Mouse (Mus musculus): Measurements from ENCODE around the gene Zfp148. TPM values are rescaled to one million over a fixed set of nuclear protein-coding genes. Genes with fewer than 3 reads are reported as not detected.
A peak's percentile ranks its signal among the peaks of the same experiment; 100 is the strongest.

The Zfp148 gene
- polyA plus RNA-seq, 1 experiment from 2014 or later: 45.2 TPM

GRCm38 (mm10) chr16:33357805-33358204 is 22.8 kb upstream of the Zfp148 start:
- H3K27ac ChIP-seq: no peak overlapping the region
- 0 out of 2 replicates have a peak, but pooled peaks cover 2% of the 10 kb centered on the region for H3K9me3 ChIP-seq
- no peak overlapping the region for H3K4me3 ChIP-seq
- 93% methylated on average over 6 of the region's 6 CpGs for WGBS
- no peaks in the 10 kb centered on the region for H3K36me3 ChIP-seq (replicated peaks)
- DNase-seq (ENCODE audit: extremely low spot score, low spot score): no peak
- H3K4me1 ChIP-seq: peaks cover 5% of the 10 kb centered on the region
- no peaks in the 10 kb centered on the region for H3K27me3 ChIP-seq (ENCODE audit: poor library complexity, severe bottlenecking)

- H3K9me3 ChIP-seq: 0 out of 2 replicates have a peak, but pooled peaks cover 2% of the 10 kb centered on the region
- DNase-seq (ENCODE audit: extremely low spot score, low spot score): no peak
- H3K36me3 ChIP-seq (replicated peaks): no peaks in the 10 kb centered on the region
- no peak overlapping the region for H3K27ac ChIP-seq
- H3K4me3 ChIP-seq: no peak overlapping the region
- peaks cover 9% of the 10 kb centered on the region for H3K4me1 ChIP-seq
- no peaks in the 10 kb centered on the region for H3K27me3 ChIP-seq (ENCODE audit: poor library complexity, severe bottlenecking)
- WGBS: 91% methylated on average over 6 of the region's 6 CpGs
Measured at GRCm38 (mm10) chr16:33365772-33366171, 14.9 kb upstream of the Zfp148 start.

- Histone ChIP-seq H3K36me3 (replicated peaks) (no peaks in the 10 kb centered on the region), H3K27me3 (ENCODE audit: poor library complexity, severe bottlenecking) (no peaks in the 10 kb centered on the region), H3K4me3 (no peak overlapping the region), H3K27ac (no peak overlapping the region), H3K9me3 (no peaks in the 10 kb centered on the region), H3K4me1 (peaks cover 6% of the 10 kb centered on the region; the same call in 1 of the 2 replicates)
- WGBS: 86% methylated on average over 3 of the region's 3 CpGs
- DNase-seq (ENCODE audit: extremely low spot score, low spot score): no peak
Measured at GRCm38 (mm10) chr16:33368632-33369031, 12.0 kb upstream of the Zfp148 start.

GRCm38 (mm10) chr16:33370836-33371235 is 9.8 kb upstream of the Zfp148 start:
- 67% methylated on average over 6 of the region's 6 CpGs for WGBS
- DNase-seq (ENCODE audit: extremely low spot score, low spot score): no peak
- Histone ChIP-seq H3K27me3 (ENCODE audit: poor library complexity, severe bottlenecking) (no peaks in the 10 kb centered on the region), H3K9me3 (no peaks in the 10 kb centered on the region), H3K27ac (no peak overlapping the region), H3K4me1 (peaks cover 6% of the 10 kb centered on the region; the same call in 1 of the 2 replicates), H3K36me3 (replicated peaks) (no peaks in the 10 kb centered on the region), H3K4me3 (no peak overlapping the region)

GRCm38 (mm10) chr16:33372611-33373010 is 8.0 kb upstream of the Zfp148 start:
- peaks cover 6% of the 10 kb centered on the region; the same call in 1 of the 2 replicates for H3K4me1 ChIP-seq
- 84% methylated on average over 5 of the region's 5 CpGs for WGBS
- H3K27me3 ChIP-seq (ENCODE audit: poor library complexity, severe bottlenecking): no peaks in the 10 kb centered on the region
- no peaks in the 10 kb centered on the region for H3K36me3 ChIP-seq (replicated peaks)
- no peak overlapping the region for H3K27ac ChIP-seq
- H3K4me3 ChIP-seq: no peak overlapping the region
- no peak for DNase-seq (ENCODE audit: extremely low spot score, low spot score)
- H3K9me3 ChIP-seq: no peaks in the 10 kb centered on the region

GRCm38 (mm10) chr16:33373326-33373725 is 7.3 kb upstream of the Zfp148 start:
- Histone ChIP-seq H3K4me1 (peaks cover 6% of the 10 kb centered on the region; the same call in 1 of the 2 replicates), H3K4me3 (no peak overlapping the region), H3K36me3 (replicated peaks) (no peaks in the 10 kb centered on the region), H3K27me3 (ENCODE audit: poor library complexity, severe bottlenecking) (no peaks in the 10 kb centered on the region), H3K27ac (no peak overlapping the region), H3K9me3 (no peaks in the 10 kb centered on the region)
- 93% methylated on average over 2 of the region's 2 CpGs for WGBS
- DNase-seq (ENCODE audit: extremely low spot score, low spot score): no peak

- peaks cover 4% of the 10 kb centered on the region; the same call in 1 of the 2 replicates for H3K36me3 ChIP-seq (replicated peaks)
- no peak overlapping the region for H3K4me3 ChIP-seq
- no peak overlapping the region for H3K27ac ChIP-seq
- no peak for DNase-seq (ENCODE audit: extremely low spot score, low spot score)
- H3K9me3 ChIP-seq: no peaks in the 10 kb centered on the region
- H3K27me3 ChIP-seq (ENCODE audit: poor library complexity, severe bottlenecking): no peaks in the 10 kb centered on the region
- peaks cover 12% of the 10 kb centered on the region for H3K4me1 ChIP-seq
- WGBS: 83% methylated on average over 5 of the region's 5 CpGs
Measured at GRCm38 (mm10) chr16:33376266-33376665, 4.4 kb upstream of the Zfp148 start.

- DNase-seq (ENCODE audit: extremely low spot score, low spot score): no peak
- Histone ChIP-seq H3K4me1 (peaks cover 25% of the 10 kb centered on the region), H3K4me3 (peak overlapping the region; percentile 93), H3K9me3 (no peaks in the 10 kb centered on the region), H3K36me3 (replicated peaks) (peaks cover 10% of the 10 kb centered on the region), H3K27me3 (ENCODE audit: poor library complexity, severe bottlenecking) (no peaks in the 10 kb centered on the region), H3K27ac (peak overlapping the region; percentile 98)
- 75% methylated on average over 6 of the region's 6 CpGs for WGBS
Measured at GRCm38 (mm10) chr16:33379219-33379943, 1.3 kb upstream of the Zfp148 start.

GRCm38 (mm10) chr16:33380882-33381613 is 412 bp downstream of the Zfp148 start:
- peaks cover 23% of the 10 kb centered on the region for H3K36me3 ChIP-seq (replicated peaks)
- H3K27ac ChIP-seq: peak overlapping the region; percentile 98
- H3K9me3 ChIP-seq: no peaks in the 10 kb centered on the region
- H3K4me3 ChIP-seq: peak overlapping the region; percentile 93
- H3K4me1 ChIP-seq: peaks cover 25% of the 10 kb centered on the region
- under 1% methylated on average over 44 of the region's 80 CpGs for WGBS
- no peaks in the 10 kb centered on the region for H3K27me3 ChIP-seq (ENCODE audit: poor library complexity, severe bottlenecking)
- DNase-seq (ENCODE audit: extremely low spot score, low spot score): peak; percentile 63

GRCm38 (mm10) chr16:33381614-33382245 is 1.1 kb downstream of the Zfp148 start:
- H3K36me3 ChIP-seq (replicated peaks): peaks cover 26% of the 10 kb centered on the region

GRCm38 (mm10) chr16:33382341-33382740 is 1.7 kb downstream of the Zfp148 start:
- Histone ChIP-seq H3K4me1 (peaks cover 25% of the 10 kb centered on the region), H3K4me3 (peak overlapping the region; percentile 93), H3K36me3 (replicated peaks) (peaks cover 26% of the 10 kb centered on the region), H3K9me3 (no peaks in the 10 kb centered on the region), H3K27ac (peak overlapping the region; percentile 98), H3K27me3 (ENCODE audit: poor library complexity, severe bottlenecking) (no peaks in the 10 kb centered on the region)
- no peak for DNase-seq (ENCODE audit: extremely low spot score, low spot score)
- 60% methylated on average over 4 of the region's 4 CpGs for WGBS

More at GRCm38 (mm10) chr16:33381614-33382245, 1.1 kb downstream of the Zfp148 start:
- DNase-seq (ENCODE audit: extremely low spot score, low spot score): peak; percentile 19
- peak overlapping the region; percentile 93 for H3K4me3 ChIP-seq
- peak overlapping the region; percentile 98 for H3K27ac ChIP-seq
- WGBS: 4% methylated on average over 18 of the region's 18 CpGs
- H3K27me3 ChIP-seq (ENCODE audit: poor library complexity, severe bottlenecking): no peaks in the 10 kb centered on the region
- H3K9me3 ChIP-seq: no peaks in the 10 kb centered on the region
- H3K4me1 ChIP-seq: peaks cover 25% of the 10 kb centered on the region

- H3K4me1 ChIP-seq: peaks cover 25% of the 10 kb centered on the region
- no peaks in the 10 kb centered on the region for H3K27me3 ChIP-seq (ENCODE audit: poor library complexity, severe bottlenecking)
- H3K4me3 ChIP-seq: no peak overlapping the region
- no peaks in the 10 kb centered on the region for H3K9me3 ChIP-seq
- peaks cover 25% of the 10 kb centered on the region for H3K36me3 ChIP-seq (replicated peaks)
- 91% methylated on average over 3 of the region's 3 CpGs for WGBS
- DNase-seq (ENCODE audit: extremely low spot score, low spot score): no peak
- H3K27ac ChIP-seq: no peak overlapping the region
Measured at GRCm38 (mm10) chr16:33383584-33383983, 2.9 kb downstream of the Zfp148 start.
